Mouse (Mus musculus): Measurements from ENCODE around the gene Irx5.

The Irx5 gene

DNA sequence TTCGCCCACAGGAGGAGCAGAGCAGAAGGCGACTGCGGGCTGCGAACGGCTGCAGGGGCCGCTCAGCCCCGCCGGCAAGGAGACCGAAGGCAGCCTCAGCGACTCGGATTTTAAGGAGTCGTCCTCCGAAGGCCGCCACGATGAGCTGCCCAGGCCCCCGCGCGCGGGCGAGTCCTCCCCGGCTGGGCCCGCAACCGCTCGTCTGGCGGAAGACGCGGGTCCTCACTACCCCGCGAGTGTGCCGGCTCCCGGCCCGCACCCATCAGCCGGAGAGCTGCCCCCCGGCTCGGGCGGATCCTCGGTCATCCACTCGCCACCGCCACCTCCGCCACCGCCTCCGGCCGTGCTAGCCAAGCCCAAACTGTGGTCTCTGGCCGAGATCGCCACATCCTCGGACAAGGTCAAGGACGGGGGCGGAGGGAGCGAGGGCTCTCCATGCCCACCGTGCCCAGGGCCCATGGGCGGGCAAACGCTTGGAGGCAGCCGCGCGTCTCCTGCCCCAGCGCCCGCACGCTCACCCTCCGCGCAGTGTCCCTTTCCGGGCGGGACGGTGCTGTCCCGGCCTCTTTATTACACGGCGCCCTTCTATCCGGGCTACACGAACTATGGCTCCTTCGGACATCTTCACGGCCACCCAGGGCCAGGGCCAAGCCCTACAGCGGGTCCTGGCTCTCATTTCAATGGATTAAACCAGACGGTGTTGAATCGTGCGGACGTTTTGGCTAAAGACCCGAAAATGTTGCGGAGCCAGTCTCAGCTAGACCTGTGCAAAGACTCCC lies 2.8 kb downstream of the Irx5 start:
- DNase-seq (ENCODE audit: low spot score in 2 of 2): peak in 1 of 2 experiments; percentile 33

DNA sequence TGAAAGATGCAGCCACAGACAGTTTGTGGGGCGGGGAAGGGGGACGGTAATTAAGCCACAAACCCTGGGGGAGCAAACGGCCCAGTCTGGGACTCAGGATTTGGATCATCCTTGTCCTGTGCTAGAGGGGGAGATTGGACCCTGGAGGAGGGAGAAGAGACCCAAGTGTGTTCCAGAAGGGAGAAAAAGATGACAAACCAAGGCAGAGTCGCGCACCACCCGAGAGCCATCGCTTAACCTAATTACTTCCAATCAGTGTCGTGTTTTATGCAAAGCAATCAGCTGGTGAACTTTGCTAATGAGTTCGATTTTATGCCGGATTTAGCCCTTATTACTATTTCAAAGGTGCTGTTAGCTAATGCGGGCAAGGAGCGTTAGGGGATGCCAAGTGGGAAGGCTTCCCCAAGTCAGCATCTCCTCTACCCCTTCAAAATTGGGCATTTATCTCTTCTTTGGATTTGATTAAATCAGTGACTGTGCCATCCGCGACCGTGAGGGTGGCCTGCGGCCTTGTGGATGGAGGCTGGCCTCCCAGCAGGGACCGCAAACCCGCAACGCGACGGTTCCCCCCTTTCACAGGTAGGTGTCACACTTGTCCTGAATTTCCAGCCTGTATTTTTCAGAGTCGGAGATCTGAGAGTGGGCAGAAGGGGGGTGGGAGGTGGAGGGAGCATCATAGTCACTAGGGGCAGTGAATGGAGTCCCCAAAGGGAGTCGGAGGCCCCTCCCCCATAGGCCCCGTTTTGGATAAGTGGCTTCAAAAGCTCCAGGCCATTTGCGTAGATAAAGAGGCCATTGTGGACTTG lies 4.3 kb downstream of the Irx5 start:
- DNase-seq (ENCODE audit: low spot score in 2 of 2): no peak

DNA sequence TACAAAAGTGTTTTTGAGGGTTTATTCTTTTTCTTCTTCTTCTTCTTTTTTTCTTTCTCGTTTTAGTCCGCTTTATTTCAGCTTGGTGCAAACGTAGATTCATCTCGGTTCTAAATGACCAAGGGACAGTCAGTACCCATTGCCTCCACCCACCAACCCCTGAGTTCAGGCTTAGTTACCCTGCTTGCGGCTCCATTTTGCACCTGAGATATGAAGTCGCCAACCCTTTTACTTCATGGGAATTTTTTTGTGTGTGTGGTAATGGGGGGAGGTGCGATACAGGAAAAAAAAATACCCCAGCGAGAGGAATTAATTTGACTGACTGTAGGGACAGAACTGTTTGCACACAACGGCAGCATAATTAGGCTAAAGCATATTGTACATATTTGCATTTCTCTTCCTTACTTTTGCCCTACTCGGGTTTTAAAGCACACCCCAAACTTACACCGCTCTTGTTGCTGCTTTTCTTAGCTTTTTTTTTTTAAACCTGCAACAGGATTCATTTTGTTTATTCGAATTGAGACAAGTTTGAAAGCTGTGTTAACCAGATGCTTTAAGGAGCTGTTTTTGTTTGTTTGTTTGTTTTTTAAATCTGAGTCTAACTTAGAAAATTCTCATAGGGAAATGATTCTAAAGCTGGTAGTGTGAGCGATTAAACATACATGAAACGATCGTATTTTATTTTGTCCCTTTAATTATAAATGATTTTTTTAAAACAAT lies 5.1 kb downstream of the Irx5 start:
- DNase-seq (ENCODE audit: low spot score in 2 of 2): no peak

DNA sequence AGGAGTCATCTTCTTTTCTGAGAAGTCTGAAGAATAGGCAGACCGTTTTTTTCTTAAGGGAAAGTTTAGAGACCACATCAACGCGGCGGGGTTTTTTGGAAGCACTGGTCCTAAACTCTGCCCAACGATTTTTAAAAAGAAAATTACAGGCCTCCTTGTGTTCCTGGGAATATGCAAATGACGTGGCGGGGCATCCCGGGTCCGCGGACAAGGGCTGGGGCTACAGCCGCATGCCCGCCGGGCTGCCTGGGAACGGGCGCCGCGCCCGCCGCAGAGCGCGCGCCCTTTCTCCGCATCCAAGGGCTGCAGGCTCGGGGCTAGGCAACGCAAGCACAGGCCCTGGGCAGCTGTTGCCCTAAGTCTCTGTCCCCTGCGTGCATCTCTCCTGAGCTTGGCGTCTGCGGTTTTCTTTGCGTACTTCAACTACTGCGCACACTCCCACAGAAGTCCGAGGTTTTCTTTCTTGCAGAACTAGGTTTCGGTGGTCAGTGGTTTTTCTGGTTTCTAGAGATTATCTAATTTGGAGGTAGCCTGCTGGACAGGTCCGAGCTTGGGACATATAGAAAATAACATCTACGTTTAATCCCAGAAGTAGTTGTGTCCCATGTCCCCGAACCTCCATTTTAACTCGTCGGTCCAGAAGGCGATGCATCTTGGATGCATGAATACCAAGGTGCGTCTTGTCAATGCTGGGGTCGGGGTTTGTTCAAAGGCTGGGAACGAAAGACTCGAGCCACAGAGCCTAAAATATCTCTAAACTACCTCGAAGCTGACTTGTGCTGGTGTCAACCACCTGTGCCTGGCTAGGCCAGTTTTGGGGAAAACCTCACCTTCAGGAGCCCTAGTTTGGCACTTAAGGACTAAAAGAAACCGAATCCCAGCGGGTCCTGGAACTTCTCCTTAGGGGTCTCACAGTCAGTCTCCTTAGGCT lies 6.1 kb downstream of the Irx5 start:
- DNase-seq (ENCODE audit: low spot score in 2 of 2): no peak

DNA sequence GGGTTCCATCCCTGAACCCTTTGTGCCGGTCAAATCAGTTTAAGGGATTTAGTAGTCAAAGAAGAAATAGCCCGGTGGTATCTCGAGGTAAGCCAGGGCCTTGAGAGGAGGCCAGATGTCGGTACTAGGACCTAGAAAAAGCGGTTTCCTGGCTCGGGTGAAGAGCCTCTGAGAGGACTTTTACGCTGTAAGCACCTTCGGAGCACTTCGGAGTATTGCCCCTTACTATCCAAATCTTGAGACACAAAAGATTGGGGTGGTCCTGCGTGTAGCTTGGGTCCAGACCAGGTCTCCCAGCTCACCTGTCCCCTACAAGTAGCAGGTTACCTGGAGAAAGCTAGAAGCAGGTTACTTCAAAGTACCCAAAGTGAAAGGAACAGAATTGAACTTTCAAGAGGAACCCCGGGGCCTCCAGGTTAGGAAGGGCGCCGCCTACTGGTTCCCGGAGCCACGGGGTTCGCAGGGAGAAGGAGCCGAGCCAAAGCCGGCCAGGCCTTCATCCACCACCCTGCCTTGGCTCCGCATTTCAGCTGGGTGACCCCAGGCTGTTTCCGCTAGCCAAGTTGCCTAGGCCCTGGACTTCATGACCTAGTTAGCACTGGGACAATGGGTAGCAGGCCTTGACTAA lies 6.8 kb downstream of the Irx5 start:
- peak in 1 of 2 experiments; percentile 34 for DNase-seq (ENCODE audit: low spot score in 2 of 2)

DNA sequence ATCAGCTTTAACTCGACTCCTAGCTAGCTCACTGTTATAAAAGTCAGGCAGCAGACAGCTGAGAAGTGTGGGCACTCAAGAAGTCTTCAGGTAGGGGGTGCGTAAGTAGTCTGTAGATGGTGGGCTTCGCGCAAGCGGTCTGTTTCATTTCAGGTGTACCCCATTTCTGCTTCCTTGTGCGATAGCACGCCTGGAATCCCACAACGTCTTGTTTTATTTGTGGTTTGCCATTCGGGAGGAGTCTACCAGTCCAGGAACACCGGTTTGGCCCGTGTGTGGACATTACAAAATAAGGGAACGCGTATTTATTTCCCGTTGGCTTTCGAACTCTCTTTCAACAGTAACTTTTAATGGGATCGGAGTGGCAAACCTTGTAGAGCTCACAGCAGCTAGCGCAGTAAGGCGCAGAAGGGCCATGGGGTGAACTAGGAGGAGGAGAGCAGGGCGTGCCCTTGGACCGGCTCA lies 7.4 kb downstream of the Irx5 start:
- DNase-seq (ENCODE audit: low spot score in 2 of 2): no peak

DNA sequence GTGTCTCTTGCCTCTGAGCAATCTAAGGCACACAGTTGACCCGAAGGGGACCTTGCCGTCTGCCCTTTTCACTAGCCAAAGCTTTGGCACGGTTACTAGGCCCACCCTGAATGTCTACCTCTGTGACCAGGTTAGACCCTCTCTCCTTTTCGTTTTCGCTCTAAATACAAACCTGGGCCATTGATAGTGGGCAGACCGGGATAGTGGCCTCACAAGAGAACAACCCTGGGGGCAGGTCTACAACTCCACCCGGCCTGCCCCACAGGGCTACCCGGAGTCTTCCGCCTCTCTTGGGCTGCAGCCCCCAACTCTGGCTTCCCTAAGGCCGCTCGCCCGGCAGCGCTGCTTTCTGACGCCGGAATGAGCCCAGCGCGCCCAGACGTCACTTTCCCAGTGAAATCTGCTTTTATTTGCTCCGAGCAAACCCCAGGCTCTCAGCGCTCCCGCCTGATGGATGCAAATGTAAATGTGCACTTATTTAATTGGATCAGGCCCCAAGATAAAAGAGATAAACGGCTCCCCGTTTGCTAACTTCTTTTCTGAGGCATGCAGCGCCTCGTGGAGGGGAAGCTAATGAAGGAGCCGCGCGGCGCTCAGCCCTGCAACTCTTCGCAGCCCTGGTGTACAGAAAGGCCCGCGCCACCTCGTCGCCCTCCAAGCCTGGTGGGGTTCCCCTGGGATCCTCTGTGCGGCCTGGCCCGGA lies 8.0 kb downstream of the Irx5 start:
- no peak for DNase-seq (ENCODE audit: low spot score in 2 of 2)

DNA sequence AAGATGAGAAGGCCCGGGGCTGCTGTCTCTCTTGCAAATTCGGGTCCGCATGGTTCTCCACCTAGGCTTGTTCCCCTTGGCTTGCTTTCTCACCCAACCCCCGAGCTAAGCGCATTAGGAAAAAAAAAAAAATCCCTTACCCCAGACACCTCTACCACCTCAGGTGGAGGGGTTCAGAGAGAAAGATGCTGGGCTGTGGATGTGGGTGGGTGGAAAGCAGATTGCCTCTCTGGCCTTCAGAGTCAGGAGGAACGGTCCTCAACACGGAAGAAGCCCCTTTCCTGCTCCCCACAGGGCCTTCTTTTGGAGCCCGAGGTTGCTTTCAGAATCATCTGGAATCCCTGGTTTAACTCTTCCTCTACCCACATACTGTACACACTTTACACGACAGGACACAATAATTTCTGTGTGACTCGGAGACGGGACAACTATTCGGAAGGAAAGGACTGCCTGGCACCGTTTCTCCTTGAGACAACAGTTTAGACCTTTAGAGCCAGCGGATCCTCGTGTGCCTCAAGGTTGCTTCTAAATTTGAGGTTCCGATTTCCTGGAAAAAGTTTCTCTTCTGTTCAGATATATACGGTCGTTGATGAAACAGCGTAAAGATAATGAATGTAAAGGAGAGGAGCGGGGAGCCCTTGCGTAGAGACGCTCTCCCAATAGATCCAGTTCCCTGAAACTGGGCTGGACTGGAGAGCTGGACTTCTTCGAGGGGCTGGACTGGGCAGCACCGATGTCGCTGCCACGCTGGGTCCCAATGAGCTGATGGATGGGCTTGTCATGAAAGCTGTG lies 8.7 kb downstream of the Irx5 start:
- DNase-seq (ENCODE audit: low spot score in 2 of 2): no peak

DNA sequence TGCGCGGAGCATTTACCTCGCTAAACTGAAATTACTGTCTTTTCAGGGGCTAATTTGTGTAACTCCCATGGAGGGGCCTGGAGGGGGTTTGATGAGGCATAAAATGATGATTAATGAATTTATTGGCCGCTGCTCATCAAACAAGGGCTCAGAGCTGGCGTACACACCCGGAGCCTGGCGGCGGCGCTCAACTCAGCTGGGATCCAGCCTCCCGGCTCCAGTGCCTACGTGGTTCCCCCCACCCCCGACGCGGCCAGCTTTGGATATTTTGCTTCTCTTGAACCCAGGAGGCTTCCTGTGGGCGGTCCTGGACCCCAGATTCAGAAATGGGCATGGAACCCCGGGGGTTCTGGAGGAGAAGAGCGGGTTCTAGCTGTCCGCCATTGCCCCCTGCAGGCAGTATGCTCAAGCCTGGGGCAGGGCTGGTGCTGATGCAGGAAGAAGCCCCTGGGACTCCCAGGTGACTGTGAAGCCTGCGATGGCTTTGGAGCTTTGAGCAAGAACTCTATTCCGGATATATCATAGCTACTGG lies 9.4 kb downstream of the Irx5 start:
- DNase-seq (ENCODE audit: low spot score in 2 of 2): no peak

DNA sequence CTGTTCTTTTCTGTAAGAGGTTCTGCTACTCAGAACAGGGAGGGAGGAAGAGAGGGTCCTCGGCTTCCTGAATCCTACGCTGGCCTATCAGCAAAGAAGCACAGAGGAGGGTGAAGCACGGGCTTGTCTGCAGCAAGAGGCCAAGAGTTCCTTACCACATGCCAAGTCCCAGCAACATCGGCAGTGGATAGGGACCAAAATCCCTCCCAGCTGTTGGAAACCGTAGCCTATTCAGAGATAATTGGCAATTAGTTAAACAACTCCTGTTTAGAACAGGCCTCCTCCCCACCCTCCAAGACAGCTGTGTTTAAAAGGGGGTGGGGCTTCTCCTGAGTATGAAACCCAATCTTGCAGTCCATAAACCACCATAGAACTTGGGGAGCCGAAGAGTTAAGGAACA lies 22.1 kb downstream of the Irx5 start:
- no peak for DNase-seq (ENCODE audit: low spot score in 2 of 2)

DNA sequence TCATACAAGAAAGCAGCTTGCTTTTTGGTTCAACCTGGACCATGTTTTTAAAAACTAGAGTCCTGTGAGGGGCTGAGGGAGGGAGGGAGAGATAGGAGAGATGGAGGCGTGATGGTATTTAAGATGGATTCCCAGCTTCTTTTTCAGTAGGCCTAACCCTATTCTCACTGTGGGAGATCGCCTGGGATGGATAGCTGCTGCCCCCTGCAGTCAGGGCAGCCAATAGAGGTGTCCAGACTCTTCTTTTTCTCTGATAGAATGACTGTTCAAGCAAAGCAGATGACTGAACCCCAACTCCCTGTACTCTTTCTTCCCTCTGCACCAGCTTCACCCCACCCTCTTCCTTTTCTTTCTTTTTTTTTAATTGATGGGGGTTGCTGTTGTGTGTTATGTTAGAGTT lies 23.1 kb downstream of the Irx5 start:
- DNase-seq (ENCODE audit: low spot score in 2 of 2): no peak

DNA sequence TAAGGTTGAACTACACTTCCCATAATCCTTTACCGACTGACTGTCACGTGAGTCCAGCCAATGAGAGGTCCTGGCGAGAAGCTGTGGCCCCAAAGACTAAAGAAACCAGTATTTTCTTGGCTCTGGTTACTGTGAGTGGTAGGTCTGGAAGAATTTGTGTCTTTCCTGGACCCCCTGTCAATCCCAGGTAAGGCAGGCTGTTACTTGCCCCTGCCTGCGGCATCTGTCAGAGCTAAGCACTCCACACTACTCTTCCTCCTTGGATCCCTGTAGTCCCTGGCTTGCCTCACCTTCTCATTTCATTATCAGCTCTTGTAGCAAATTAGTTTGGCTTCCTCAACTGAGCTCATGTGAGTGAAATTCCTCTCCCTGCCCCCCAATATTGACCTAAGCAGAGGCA lies 30.5 kb downstream of the Irx5 start:
- no peak for DNase-seq (ENCODE audit: low spot score in 2 of 2)

DNA sequence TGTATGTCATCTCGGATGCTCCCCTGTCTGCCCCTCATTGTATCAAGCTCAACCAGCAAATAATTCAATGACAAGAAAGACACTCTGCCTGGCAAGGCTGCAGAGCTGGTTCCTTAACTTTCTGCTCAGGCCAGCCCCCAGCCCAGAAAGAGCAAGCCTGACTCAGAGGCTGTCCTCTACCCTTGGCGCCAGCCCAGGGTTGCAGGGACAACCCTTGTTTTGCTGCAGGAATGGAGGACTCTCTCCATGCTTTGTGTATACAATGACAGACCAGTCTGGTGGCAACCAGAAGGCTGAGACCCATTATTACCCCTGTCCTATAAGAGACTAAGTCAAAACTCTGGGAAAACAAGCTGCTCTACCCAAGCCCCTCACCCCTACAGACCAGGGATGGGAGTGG lies 46.8 kb downstream of the Irx5 start:
- DNase-seq (ENCODE audit: low spot score in 2 of 2): no peak

DNA sequence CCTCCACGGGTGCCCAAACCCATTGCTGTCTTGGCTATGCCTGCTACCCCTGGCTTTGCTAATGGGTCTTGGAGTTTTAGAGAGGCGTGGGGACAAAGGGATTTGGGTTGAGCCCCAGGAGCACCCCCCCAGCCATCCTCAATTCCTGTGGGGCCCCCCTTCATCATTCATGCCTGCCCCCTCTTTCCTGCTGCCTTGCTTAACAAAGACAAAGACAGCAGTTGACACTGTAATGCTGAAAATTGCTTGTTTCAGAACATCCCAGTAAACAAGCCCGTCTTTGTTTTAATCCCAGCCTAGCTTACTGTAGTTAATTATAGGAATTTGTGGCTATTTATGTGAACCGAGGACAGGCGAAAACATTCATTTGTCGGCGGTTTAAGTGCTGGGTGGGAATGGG lies 50.7 kb downstream of the Irx5 start:
- DNase-seq (ENCODE audit: low spot score in 2 of 2): no peak

DNA sequence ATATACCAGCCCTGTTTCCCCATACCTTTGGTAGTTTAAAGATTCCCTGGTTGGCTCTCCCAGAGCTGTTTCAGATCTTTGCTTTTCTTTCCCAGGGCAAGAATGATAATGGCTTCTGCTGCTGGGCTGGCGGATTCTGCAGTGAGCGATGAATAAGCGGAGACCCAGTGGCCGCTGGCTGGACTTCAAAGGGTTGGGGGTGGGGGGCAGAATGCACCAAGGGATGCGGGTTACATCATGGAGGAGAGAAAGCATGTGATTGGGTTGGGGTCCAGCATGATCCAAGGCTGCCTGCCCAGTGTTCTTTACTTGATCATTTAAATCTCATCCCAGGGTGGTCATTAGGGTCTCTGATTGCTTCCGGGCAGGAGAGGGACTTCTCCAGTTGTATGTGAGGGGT lies 56.2 kb downstream of the Irx5 start:
- DNase-seq (ENCODE audit: low spot score in 2 of 2): no peak

DNA sequence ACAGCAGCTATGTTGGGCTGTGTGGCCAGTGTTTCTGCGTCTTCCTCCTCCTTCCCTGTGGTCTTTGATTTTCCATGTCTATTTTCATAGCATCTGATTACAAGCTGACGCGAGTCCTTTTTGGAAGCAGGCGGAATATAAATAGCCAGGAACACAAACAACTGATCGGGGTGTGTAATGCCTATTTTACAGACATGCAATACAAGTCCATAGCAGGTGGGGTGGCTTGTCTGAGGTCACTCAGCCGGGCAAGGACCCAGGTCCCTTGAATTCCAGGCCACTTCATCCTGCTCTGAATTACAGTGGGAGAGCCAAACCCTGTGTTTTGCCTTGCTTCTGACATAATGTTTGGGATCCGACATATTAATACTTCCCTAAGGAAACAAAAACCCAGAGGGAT lies 63.2 kb downstream of the Irx5 start:
- no peak for DNase-seq (ENCODE audit: low spot score in 2 of 2)
